Mouse (Mus musculus) thymus, adult 2 months (tissue): ENCODE measurements at regions not wholly inside any gene's neighbourhood (a gene's known extent, or its start where the extent isn't known, plus 50 kb on each side); places are given as distances from the start of the nearest gene placed in this dataset.

Experiments
- CTCF ChIP-seq: fragments of 200-500 bp; IDR thresholded peaks from 2 replicates; pipeline ENCODE4 v1.5.1; 2012; ENCODE audit warnings: mild to moderate bottlenecking, control low read depth, low read length, moderate library complexity, borderline replicate concordance; ENCODE audit not compliant: control insufficient read depth, poor library complexity, insufficient read depth; ENCODE audit errors: extremely low read depth
- POLR2A ChIP-seq: fragments of 200-500 bp; IDR thresholded peaks from 2 replicates; pipeline ENCODE4 v1.6.1; 2012; ENCODE audit warnings: mild to moderate bottlenecking, low read length, control low read depth, moderate library complexity; ENCODE audit not compliant: control insufficient read depth, poor library complexity, insufficient read depth; ENCODE audit errors: extremely low read depth

- TF ChIP-seq POLR2A (no peak), CTCF (no peak)
Measured at GRCm38 (mm10) chr2:74291416-74292396, 287.5 kb downstream of the Lnpk start.
